Mouse (Mus musculus) olfactory bulb, adult 2 months (tissue): ENCODE data around the gene Skap2. TPM values are rescaled to one million over a fixed set of nuclear protein-coding genes. Genes with fewer than 3 reads are reported as not detected.
A peak's percentile ranks its signal among the peaks of the same experiment; 100 is the strongest.

Experiments
- H3K27ac ChIP-seq: fragments of 200-500 bp; 2 replicates; pipeline ENCODE4 v1.5.1; 2012; ENCODE audit warnings: low read depth, low read length; ENCODE audit not compliant: insufficient read depth
- H3K4me1 ChIP-seq: fragments of 200-500 bp; 2 replicates; pipeline ENCODE4 v1.6.1; 2012; ENCODE audit warnings: low read length; ENCODE audit not compliant: control insufficient read depth, insufficient read depth
- H3K4me3 ChIP-seq: fragments of 200-500 bp; 2 replicates; pipeline ENCODE4 v1.5.1; 2012; ENCODE audit warnings: mild to moderate bottlenecking, low read depth, low read length, moderate library complexity; ENCODE audit not compliant: insufficient read depth
- CTCF ChIP-seq: fragments of 200-500 bp; IDR thresholded peaks from 2 replicates; pipeline ENCODE4 v1.5.1; 2012; ENCODE audit warnings: low read depth, mild to moderate bottlenecking, low read length, moderate library complexity; ENCODE audit not compliant: insufficient read depth
- POLR2A ChIP-seq: fragments of 200-500 bp; IDR thresholded peaks from 2 replicates; pipeline ENCODE4 v1.6.1; 2012; ENCODE audit warnings: mild to moderate bottlenecking, low read depth, low read length, moderate library complexity; ENCODE audit not compliant: insufficient read depth
- WGBS: fragments of 180-500 bp; shearing (Covaris S2); methylation state at CpG from one replicate; pipeline ENCODE4 v1.1.7; 2018; 5-methylcytosine and 5-hydroxymethylcytosine counted together
- polyA plus RNA-seq: library from polyadenylated mRNA; stranded (reverse); fragments of >200 nt; gene quantifications from 2 replicates; pipeline ENCODE4 v1.2.4, GENCODE M21; 2012; ENCODE audit warnings: low replicate concordance; ENCODE audit not compliant: missing spikeins, insufficient read depth, insufficient read length

Skap2 gene
- polyA plus RNA-seq, 1 experiment: not detected

DNA sequence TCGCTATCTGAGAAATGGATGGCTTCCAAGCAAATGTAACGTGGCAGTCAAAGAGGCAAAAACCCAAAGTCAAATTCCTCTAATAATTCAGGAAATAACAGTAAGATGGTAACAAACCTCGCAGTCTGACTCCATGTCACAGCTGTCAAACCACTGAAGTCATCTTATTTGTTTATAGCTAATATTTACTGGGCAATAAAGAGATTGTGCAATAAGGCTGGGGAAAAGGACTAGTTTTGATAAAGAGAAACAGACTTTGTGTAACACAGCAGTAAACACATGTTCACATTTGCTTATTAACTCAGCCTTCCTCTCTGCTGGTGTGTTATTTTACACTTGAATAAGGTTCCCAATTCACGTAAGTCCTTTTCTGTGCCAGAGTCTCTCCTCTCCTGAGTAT lies 148.8 kb downstream of the Skap2 start:
- no peak overlapping the region for H3K4me3 ChIP-seq
- H3K27ac ChIP-seq: no peak overlapping the region
- H3K4me1 ChIP-seq: no peaks in the 10 kb centered on the region
- WGBS: 88% methylated on average over 4 of the region's 4 CpGs
- TF ChIP-seq CTCF (no peak), POLR2A (no peak)

GRCm38 (mm10) chr6:51860300-51860699 lies 152.0 kb downstream of the Skap2 start:
- no peak overlapping the region for H3K4me3 ChIP-seq
- no peaks in the 10 kb centered on the region for H3K4me1 ChIP-seq
- no peak overlapping the region for H3K27ac ChIP-seq
- 44% methylated on average over 8 of the region's 8 CpGs for WGBS
- TF ChIP-seq POLR2A: no peak
- no peak for TF ChIP-seq CTCF

- TF ChIP-seq CTCF: peak; percentile 93
- TF ChIP-seq POLR2A: no peak
- Histone ChIP-seq H3K4me1 (no peaks in the 10 kb centered on the region), H3K4me3 (no peak overlapping the region), H3K27ac (no peak overlapping the region)
- WGBS: 0% methylated on average over 11 of the region's 11 CpGs
These were observed 154.5 kb downstream of the Skap2 start for GRCm38 (mm10) chr6:51857821-51858220.

DNA sequence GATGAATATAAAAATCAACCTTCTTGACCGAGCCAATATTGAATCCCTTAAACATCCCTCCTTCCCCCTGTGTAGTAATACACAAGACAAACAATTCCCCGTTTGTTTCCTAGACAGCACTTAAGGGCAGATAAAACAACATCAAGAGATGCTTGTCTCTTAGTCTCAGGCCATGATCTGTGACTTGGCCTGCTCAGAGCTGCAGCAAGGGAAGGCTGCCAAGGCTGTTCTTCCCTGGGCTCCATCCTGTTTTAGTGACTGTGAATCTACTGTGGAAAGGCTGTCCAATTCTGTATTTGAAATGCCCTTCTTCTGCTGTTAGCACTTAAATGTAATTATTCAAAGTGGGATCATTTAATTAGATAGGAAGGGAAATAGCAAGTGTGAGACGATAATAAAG lies 159.1 kb downstream of the Skap2 start:
- no peak overlapping the region for H3K27ac ChIP-seq
- no peak for TF ChIP-seq CTCF
- TF ChIP-seq POLR2A: no peak
- 79% methylated on average over 3 of the region's 3 CpGs for WGBS

DNA sequence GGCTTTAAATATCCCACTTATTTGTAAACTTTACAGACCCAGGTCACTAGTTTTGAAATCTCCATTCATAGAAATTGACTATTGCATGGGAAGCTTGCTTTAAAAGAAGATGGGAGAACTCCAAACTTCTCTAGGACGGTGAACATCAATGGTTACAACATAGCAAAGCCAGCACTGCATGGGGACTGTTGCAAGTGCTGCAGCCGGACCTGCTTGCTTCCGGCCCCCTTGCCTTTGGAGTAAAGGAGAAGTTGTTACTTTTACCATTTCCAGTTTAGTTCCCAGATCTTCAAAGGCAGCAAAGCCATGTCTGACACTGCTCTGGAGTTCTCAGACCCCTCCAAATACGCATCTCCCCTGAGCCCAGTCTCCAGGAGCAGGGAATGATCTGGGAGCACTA lies 159.7 kb downstream of the Skap2 start:
- H3K4me1 ChIP-seq: no peaks in the 10 kb centered on the region
- TF ChIP-seq CTCF (no peak), POLR2A (no peak)
- no peak overlapping the region for H3K27ac ChIP-seq
- WGBS: 89% methylated on average over 4 of the region's 4 CpGs
- no peak overlapping the region for H3K4me3 ChIP-seq

More for the DNA sequence above, 159.1 kb downstream of the Skap2 start:
- H3K4me1 ChIP-seq: no peaks in the 10 kb centered on the region
- no peak overlapping the region for H3K4me3 ChIP-seq

GRCm38 (mm10) chr6:51851544-51851943 lies 160.8 kb downstream of the Skap2 start:
- WGBS: 57% methylated on average over 7 of the region's 7 CpGs
- Histone ChIP-seq H3K4me1 (no peaks in the 10 kb centered on the region), H3K4me3 (no peak overlapping the region), H3K27ac (no peak overlapping the region)
- TF ChIP-seq CTCF (no peak), POLR2A (no peak)

- WGBS: 54% methylated on average over 13 of the region's 13 CpGs
These were observed 162.1 kb downstream of the Skap2 start for GRCm38 (mm10) chr6:51850030-51850817.

GRCm38 (mm10) chr6:51849561-51849960 lies 162.8 kb downstream of the Skap2 start:
- Histone ChIP-seq H3K4me1 (no peaks in the 10 kb centered on the region), H3K4me3 (no peak overlapping the region), H3K27ac (no peak overlapping the region)
- TF ChIP-seq CTCF: no peak
- no peak for TF ChIP-seq POLR2A
- WGBS: 44% methylated on average over 10 of the region's 10 CpGs

More at GRCm38 (mm10) chr6:51850030-51850817, 162.1 kb downstream of the Skap2 start:
- no peak overlapping the region for H3K27ac ChIP-seq
- H3K4me3 ChIP-seq: no peak overlapping the region
- no peaks in the 10 kb centered on the region for H3K4me1 ChIP-seq
- TF ChIP-seq POLR2A (no peak), CTCF (no peak)

DNA sequence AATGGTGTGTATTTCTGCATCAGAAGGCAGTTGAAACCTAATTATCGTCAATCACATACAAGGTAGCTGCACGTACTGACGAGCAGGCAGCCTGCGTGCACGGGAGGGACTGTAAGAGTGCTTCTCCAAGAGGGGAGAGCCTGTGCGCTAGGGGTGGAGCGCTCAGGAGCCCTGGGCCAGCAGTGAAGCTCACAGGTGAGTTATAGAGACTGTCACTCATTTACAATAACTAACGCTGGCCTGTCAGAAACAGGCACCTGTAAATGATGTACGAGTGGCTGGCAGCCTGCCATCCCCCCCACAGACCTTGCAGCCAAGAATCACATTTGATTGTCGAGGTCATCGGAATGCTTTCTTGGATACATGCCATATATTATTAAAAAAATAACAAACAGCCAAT lies 168.2 kb downstream of the Skap2 start:
- no peak for TF ChIP-seq POLR2A
- no peak for TF ChIP-seq CTCF
- Histone ChIP-seq H3K4me3 (no peak overlapping the region), H3K27ac (no peak overlapping the region), H3K4me1 (no peaks in the 10 kb centered on the region)
- 48% methylated on average over 11 of the region's 11 CpGs for WGBS
